11 mouse cellular contexts compared by ENCODE assay signal in the genomic region with DNA sequence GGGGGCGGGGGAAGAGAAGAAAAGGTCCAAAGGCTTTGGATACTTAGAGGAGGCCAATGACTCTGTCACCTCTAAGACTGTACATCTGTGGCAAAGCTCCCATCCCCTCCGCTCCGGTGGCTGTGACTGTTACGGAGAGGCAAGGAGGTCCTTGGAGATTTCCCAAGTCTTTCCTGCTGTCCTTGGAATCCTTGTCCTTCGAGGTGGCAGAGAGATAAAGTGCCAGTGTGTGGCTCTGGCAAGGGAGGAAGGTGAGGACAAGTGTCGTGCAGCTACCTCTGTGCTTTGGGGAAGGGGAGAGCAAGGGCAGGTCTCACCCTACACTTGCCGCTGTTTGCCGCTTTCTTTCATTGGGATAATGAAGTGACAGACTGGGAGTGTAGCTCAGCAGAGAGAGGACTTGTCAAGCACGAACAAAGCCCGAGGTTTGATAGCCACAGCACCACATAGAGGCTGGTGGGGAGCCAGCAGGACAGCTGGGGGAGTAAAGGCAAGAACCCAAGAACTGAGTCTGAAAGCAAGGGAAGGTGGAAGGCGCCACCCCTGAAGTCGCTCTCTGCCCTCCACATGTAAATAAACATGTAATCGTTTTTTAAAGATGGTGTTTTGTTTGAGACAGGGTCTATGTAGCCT. TPM values are rescaled to one million over a fixed set of nuclear protein-coding genes. Genes with fewer than 3 reads are reported as not detected.
DNase-seq lines count a peak whose midpoint lies in the region; ATAC-seq and TF ChIP-seq lines count a peak whose summit lies in the region.
"Had no signal": no experiment of that assay in that cellular context is flagged by ENCODE, and none has a peak within 500 bp of the region (broad histone marks: within the 10 kb centered on the region; RNA-seq: fewer than 3 reads in every experiment).

No protein-coding gene starts in this region.

- peak; percentile 61 to 63 for DNase-seq in cerebellum, postnatal 10 days
- no peak for DNase-seq in cerebellum, adult 18-20 months
- no peak for DNase-seq in layer of hippocampus, adult 2 months (ENCODE audit: low spot score in 2 of 2)
- DNase-seq in layer of hippocampus, postnatal 36 days: no peak
- peak; percentile 14 for DNase-seq in A20 (ENCODE audit: low read depth, low spot score)
- no peak for DNase-seq in forebrain, embryonic 11.5 days (ENCODE audit: low spot score)
- DNase-seq in cerebellum, adult 11-12 months: no peak
- DNase-seq: thymus, postnatal 14 days had no signal

- no peaks in the 10 kb centered on the region for H3K9me3 ChIP-seq in forebrain, embryonic 11.5 days (ENCODE audit: control insufficient read depth, low read length)

- H3K27ac ChIP-seq in layer of hippocampus, adult 2 months: no peak overlapping the region
- no peak overlapping the region for H3K27ac ChIP-seq in forebrain, embryonic 11.5 days (ENCODE audit: low read depth, low read length)

- H3K4me2 ChIP-seq in forebrain, embryonic 11.5 days (ENCODE audit: low read depth, low read length, severe bottlenecking): no peak overlapping the region

- no peak overlapping the region for H3K4me3 ChIP-seq in layer of hippocampus, adult 2 months
- H3K4me3 ChIP-seq in forebrain, embryonic 11.5 days (ENCODE audit: low read depth, low read length): no peak overlapping the region

- 53% methylated on average over 13 of the region's 13 CpGs for WGBS in forebrain, embryonic 11.5 days

- peak overlapping the region; percentile 32; the same call in 1 of the 2 replicates for H3K9ac ChIP-seq in forebrain, embryonic 11.5 days (ENCODE audit: low read length)

- ATAC-seq in forebrain, embryonic 11.5 days (replicated peaks; ENCODE audit: low FRiP score): no peak
- ATAC-seq in granulocyte monocyte progenitor cell, adult 5-6 weeks (replicated peaks; ENCODE audit: poor library complexity, severe bottlenecking): no peak

- H3K36me3 ChIP-seq in forebrain, embryonic 11.5 days (ENCODE audit: control insufficient read depth, insufficient read depth, low read length): no peaks in the 10 kb centered on the region

- H3K4me1 ChIP-seq in forebrain, embryonic 11.5 days (replicated peaks; ENCODE audit: control insufficient read depth, insufficient read depth, low read length): peaks cover 10% of the 10 kb centered on the region

- TF ChIP-seq CTCF in layer of hippocampus, adult 2 months (conservative IDR thresholded peaks at IDR 0.05): peak; percentile 30; the same call in 1 of the 2 replicates

- H3K27me3 ChIP-seq in forebrain, embryonic 11.5 days (ENCODE audit: control insufficient read depth, insufficient read depth, low read length): no peaks in the 10 kb centered on the region

RNA-seq across cellular contexts. Expression of a gene that starts 3.1 kb away (rescaled TPM):
- total RNA-seq in layer of hippocampus, adult 2 months (2021): 10 to 100 TPM; 64.0 to 64.7 TPM
- total RNA-seq in layer of hippocampus, postnatal 36 days (2021): 10 to 100 TPM; 56.2 to 58.6 TPM
- polyA plus RNA-seq in forebrain, embryonic 11.5 days (2014; fragmentation: Nextera tagmentation; extraction: Ambion mirVana): 45.0 and 47.8 TPM in 2 replicates
- 46.3 and 48.6 TPM in 2 replicates for total RNA-seq in granulocyte monocyte progenitor cell, adult 5-6 weeks (2014; fragmentation: Nextera tagmentation)
- total RNA-seq in granulocyte monocyte progenitor cell, adult 5-6 weeks (2017): 13.9 and 17.6 TPM in 2 replicates

RNA-seq across cellular contexts. Expression of a gene that starts 18.6 kb away (rescaled TPM):
- total RNA-seq in layer of hippocampus, adult 2 months (2021): not detected
- total RNA-seq in layer of hippocampus, postnatal 36 days (2021): not detected
- polyA plus RNA-seq in forebrain, embryonic 11.5 days (2014; fragmentation: Nextera tagmentation; extraction: Ambion mirVana): not detected in 2 replicates
- not detected in 2 replicates for total RNA-seq in granulocyte monocyte progenitor cell, adult 5-6 weeks (2014; fragmentation: Nextera tagmentation)
- not detected in 2 replicates for total RNA-seq in granulocyte monocyte progenitor cell, adult 5-6 weeks (2017)

RNA-seq across cellular contexts. Expression of a gene that starts 25.5 kb away (rescaled TPM):
- under 1 TPM in 1 of 2 experiments, not detected in 1; 0.27 TPM for total RNA-seq in layer of hippocampus, adult 2 months (2021)
- under 1 TPM in 1 of 2 experiments, not detected in 1; 0.33 TPM for total RNA-seq in layer of hippocampus, postnatal 36 days (2021)
- 0.13 TPM in 1 of 2 replicates, not detected in the other for polyA plus RNA-seq in forebrain, embryonic 11.5 days (2014; fragmentation: Nextera tagmentation; extraction: Ambion mirVana)
- total RNA-seq in granulocyte monocyte progenitor cell, adult 5-6 weeks (2014; fragmentation: Nextera tagmentation): not detected in 2 replicates
- 1.1 TPM in 1 of 2 replicates, not detected in the other for total RNA-seq in granulocyte monocyte progenitor cell, adult 5-6 weeks (2017)
- total RNA-seq: liver, adult 2 months had no signal
- polyA plus RNA-seq: gonadal fat pad, adult 2 months; liver, adult 2 months had no signal

RNA-seq across cellular contexts. Expression of a gene that starts 25.6 kb away (rescaled TPM):
- total RNA-seq in layer of hippocampus, adult 2 months (2021): 10 to 100 TPM; 27.7 to 41.8 TPM
- total RNA-seq in layer of hippocampus, postnatal 36 days (2021): 10 to 100 TPM; 32.0 to 33.3 TPM
- 15.8 and 17.3 TPM in 2 replicates for polyA plus RNA-seq in forebrain, embryonic 11.5 days (2014; fragmentation: Nextera tagmentation; extraction: Ambion mirVana)
- 58.0 and 70.8 TPM in 2 replicates for total RNA-seq in granulocyte monocyte progenitor cell, adult 5-6 weeks (2014; fragmentation: Nextera tagmentation)
- total RNA-seq in granulocyte monocyte progenitor cell, adult 5-6 weeks (2017): 19.3 and 29.4 TPM in 2 replicates

RNA-seq across cellular contexts. Expression of a gene that starts 31.5 kb away (rescaled TPM):
- 10 to 100 TPM; 12.2 to 13.7 TPM for total RNA-seq in layer of hippocampus, adult 2 months (2021)
- total RNA-seq in layer of hippocampus, postnatal 36 days (2021): 10 to 100 TPM; 12.4 to 13.2 TPM
- 9.6 and 10.4 TPM in 2 replicates for polyA plus RNA-seq in forebrain, embryonic 11.5 days (2014; fragmentation: Nextera tagmentation; extraction: Ambion mirVana)
- not detected in 2 replicates for total RNA-seq in granulocyte monocyte progenitor cell, adult 5-6 weeks (2014; fragmentation: Nextera tagmentation)
- total RNA-seq in granulocyte monocyte progenitor cell, adult 5-6 weeks (2017): not detected in 2 replicates

Comparison
In these comparisons a context has a peak if more than half of its experiments do, and no peak if none do; other contexts are left out.
1. DNase-seq: peak in cerebellum, postnatal 10 days (2 of 2) and A20 (single experiment); none in cerebellum, adult 18-20 months (0 of 2), layer of hippocampus, adult 2 months (0 of 2), layer of hippocampus, postnatal 36 days (0 of 2), forebrain, embryonic 11.5 days (single experiment) and cerebellum, adult 11-12 months (single experiment).